Comparison of ENCODE assay signal across 23 mouse cellular contexts in genomic region chr10:9029506-9029905, GRCm38 (mm10).
"Had no signal": no experiment of that assay in that cellular context is flagged by ENCODE, and none has a peak within 500 bp of the region (broad histone marks: within the 10 kb centered on the region; RNA-seq: fewer than 3 reads in every experiment).

No protein-coding gene starts in this region.

- H3K36me3 ChIP-seq: hindbrain, embryonic 15.5 days; limb, embryonic 13.5 days; liver, embryonic 13.5 days; midbrain, embryonic 10.5 days; midbrain, embryonic 15.5 days; neural tube, embryonic 12.5 days; neural tube, embryonic 15.5 days had no signal

- H3K9me3 ChIP-seq: hindbrain, embryonic 15.5 days; limb, embryonic 13.5 days; liver, embryonic 13.5 days; midbrain, embryonic 10.5 days; midbrain, embryonic 15.5 days; neural tube, embryonic 12.5 days; neural tube, embryonic 15.5 days had no signal

- H3K4me2 ChIP-seq: hindbrain, embryonic 15.5 days; limb, embryonic 13.5 days; liver, embryonic 13.5 days; midbrain, embryonic 15.5 days; neural tube, embryonic 12.5 days; neural tube, embryonic 15.5 days had no signal

- DNase-seq: kidney, adult 2 months; kidney, postnatal 36 days; layer of hippocampus, postnatal 36 days; liver; liver, embryonic 13.5 days; lung, adult 2 months; lung, postnatal 36 days; right cerebral cortex, adult 18-20 months; right cerebral cortex, postnatal 14 days; right cerebral cortex, postnatal 4 days; thymus, adult 2 months; thymus, postnatal 14 days; thymus, postnatal 4 days had no signal

- H3K27ac ChIP-seq: hindbrain, embryonic 15.5 days; kidney, postnatal 0 days; left cerebral cortex, adult 2 months; limb, embryonic 13.5 days; liver, embryonic 13.5 days; midbrain, embryonic 10.5 days; midbrain, embryonic 15.5 days; neural tube, embryonic 12.5 days; neural tube, embryonic 15.5 days had no signal

- ATAC-seq: intestine, postnatal 0 days; midbrain, embryonic 15.5 days had no signal

- H3K4me3 ChIP-seq: hindbrain, embryonic 15.5 days; left cerebral cortex, adult 2 months; limb, embryonic 13.5 days; liver, embryonic 13.5 days; megakaryocyte, embryonic 14.5 days; midbrain, embryonic 10.5 days; midbrain, embryonic 15.5 days; neural tube, embryonic 12.5 days; neural tube, embryonic 15.5 days had no signal

- H3K4me1 ChIP-seq: hindbrain, embryonic 15.5 days; limb, embryonic 13.5 days; liver, embryonic 13.5 days; megakaryocyte, embryonic 14.5 days; midbrain, embryonic 10.5 days; midbrain, embryonic 15.5 days; neural tube, embryonic 12.5 days; neural tube, embryonic 15.5 days had no signal

- H3K9ac ChIP-seq: hindbrain, embryonic 15.5 days; limb, embryonic 13.5 days; liver, embryonic 13.5 days; midbrain, embryonic 15.5 days; neural tube, embryonic 12.5 days; neural tube, embryonic 15.5 days had no signal

- H3K27me3 ChIP-seq: hindbrain, embryonic 15.5 days; limb, embryonic 13.5 days; liver, embryonic 13.5 days; megakaryocyte, embryonic 14.5 days; midbrain, embryonic 15.5 days; neural tube, embryonic 12.5 days; neural tube, embryonic 15.5 days had no signal
